Mouse (Mus musculus): Measurements from ENCODE around the gene Zfp955b.
"Not testable (repeated sequence)": the region's sequence is repeated elsewhere in the genome, so short reads cannot be mapped to it uniquely, and the experiment has no call there.

Zfp955b gene

DNA sequence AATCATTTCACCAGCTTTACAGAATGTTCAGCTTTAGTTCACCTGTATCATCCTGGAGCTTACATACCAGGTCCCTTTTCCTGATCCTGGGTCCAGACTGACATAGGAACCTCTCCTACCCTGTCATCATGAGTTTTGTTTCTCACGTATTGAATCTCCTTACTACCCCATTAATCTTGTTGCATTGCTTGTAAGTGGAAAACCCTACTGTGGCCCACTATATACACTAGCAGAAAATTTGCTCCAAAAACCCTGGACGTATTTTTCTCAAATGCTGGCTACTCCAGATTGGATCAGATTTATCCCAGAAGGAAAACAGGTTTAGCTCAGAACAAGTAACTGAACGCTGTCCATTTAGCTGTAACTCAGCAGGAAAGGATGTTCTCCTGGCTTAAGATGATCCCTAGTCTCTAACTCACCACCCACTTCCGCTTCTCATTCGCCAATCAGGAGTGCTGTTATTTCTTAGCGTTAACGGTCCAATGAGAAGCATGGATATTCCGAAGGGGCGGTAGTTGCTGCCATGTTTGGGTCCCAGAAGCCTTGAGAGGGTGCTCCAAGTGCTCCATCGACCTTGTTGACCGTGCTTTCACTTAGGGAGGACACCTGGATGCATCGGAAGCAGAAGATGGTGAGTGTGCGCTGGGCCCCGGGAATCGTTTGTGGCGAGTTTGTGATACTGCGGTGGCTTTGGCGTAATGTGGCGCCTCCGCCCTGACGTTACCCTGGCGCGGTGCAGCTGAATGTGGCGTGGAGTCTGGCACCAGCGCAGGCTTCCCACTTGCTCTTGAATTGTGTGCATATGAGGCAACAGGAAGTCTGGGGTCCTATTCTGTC, at the start of gene Zfp955b:
Zfp955b (plus strand) TSS at position 506 of the 837 bp plus-strand sequence.
- not testable (repeated sequence) for DNase-seq (ENCODE audit: low spot score in 2 of 2)

DNA sequence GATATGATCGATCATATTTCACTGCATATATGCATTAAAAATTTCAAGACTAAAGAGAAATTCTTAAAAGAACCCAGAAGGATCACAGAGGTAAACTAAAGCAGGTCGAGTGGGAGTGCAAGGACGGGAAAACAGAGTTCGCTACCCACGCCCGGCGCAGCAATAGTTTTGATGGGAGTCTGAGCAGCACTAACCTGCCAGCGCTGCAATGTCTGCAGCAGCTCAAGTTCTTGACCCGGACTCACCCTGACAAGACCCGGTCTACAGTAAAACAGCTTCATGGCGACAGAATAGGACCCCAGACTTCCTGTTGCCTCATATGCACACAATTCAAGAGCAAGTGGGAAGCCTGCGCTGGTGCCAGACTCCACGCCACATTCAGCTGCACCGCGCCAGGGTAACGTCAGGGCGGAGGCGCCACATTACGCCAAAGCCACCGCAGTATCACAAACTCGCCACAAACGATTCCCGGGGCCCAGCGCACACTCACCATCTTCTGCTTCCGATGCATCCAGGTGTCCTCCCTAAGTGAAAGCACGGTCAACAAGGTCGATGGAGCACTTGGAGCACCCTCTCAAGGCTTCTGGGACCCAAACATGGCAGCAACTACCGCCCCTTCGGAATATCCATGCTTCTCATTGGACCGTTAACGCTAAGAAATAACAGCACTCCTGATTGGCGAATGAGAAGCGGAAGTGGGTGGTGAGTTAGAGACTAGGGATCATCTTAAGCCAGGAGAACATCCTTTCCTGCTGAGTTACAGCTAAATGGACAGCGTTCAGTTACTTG, 34.6 kb upstream of the Zfp955b start, which contains the start of gene Zfp955a:
Zfp955a (minus strand) TSS at position 616 of the 789 bp plus-strand sequence.
- DNase-seq (ENCODE audit: low spot score in 2 of 2) = not testable (repeated sequence)

DNA sequence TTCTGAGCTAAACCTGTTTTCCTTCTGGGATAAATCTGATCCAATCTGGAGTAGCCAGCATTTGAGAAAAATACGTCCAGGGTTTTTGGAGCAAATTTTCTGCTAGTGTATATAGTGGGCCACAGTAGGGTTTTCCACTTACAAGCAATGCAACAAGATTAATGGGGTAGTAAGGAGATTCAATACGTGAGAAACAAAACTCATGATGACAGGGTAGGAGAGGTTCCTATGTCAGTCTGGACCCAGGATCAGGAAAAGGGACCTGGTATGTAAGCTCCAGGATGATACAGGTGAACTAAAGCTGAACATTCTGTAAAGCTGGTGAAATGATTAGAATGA, 34.1 kb upstream of the Zfp955b start:
- DNase-seq (ENCODE audit: low spot score in 2 of 2) = not testable (repeated sequence)

DNA sequence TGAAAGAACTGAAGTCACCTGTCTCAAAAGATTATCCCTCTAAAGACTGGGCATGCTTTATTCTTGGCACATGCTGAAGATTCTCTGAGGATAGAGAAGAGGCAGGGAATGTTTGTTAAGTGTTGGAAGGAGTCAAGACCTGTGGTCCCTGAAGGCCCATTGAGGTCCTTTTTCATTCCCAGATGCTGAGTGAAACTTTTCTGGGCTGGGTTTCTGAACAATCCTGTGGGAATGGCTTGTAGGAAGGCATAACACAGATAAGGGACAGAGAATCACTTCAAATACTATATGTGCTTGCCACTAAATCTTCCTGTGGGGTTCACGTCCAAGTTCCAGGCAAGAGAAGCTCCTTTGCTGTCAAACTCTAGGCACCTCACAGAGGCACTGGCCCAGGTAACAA, 25.0 kb upstream of the Zfp955b start, which contains the start of gene Olfr63:
Olfr63 (plus strand) TSS at position 301 of the 400 bp plus-strand sequence.
- no peak for DNase-seq (ENCODE audit: low spot score in 2 of 2)

DNA sequence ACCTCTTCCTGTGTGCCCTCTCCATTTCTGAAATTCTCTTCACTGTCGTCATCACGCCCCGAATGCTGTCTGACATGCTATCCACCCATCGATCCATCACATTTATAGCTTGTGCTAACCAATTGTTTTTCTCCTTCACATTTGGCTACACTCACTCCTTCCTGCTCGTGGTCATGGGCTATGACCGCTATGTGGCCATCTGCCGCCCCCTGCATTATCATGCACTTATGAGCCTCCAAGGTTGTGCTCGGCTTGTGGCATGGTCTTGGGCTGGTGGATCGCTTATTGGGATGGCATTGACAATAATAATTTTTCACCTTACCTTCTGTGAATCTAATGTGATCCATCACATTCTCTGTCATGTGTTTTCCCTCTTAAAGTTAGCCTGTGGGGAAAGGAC, 20.4 kb upstream of the Zfp955b start:
- no peak for DNase-seq (ENCODE audit: low spot score in 2 of 2)

- DNase-seq (ENCODE audit: low spot score in 2 of 2) = not testable (repeated sequence)
Observed at GRCm38 (mm10) chr17:33289876-33290149, 469 bp downstream of the Zfp955b start.

GRCm38 (mm10) chr17:33352981-33353380, 63.6 kb downstream of the Zfp955b start:
- DNase-seq (ENCODE audit: low spot score in 2 of 2) = no peak
